18 mouse cellular contexts compared by ENCODE assay signal in genomic region chr10:76704358-76704757, GRCm38 (mm10). TPM values are rescaled to one million over a fixed set of nuclear protein-coding genes. Genes with fewer than 3 reads are reported as not detected.
"Had no signal": no experiment of that assay in that cellular context is flagged by ENCODE, and none has a peak within 500 bp of the region (broad histone marks: within the 10 kb centered on the region; RNA-seq: fewer than 3 reads in every experiment).

No protein-coding gene starts in this region.

- DNase-seq: liver, postnatal 0 days; lung, adult 2 months; lung, postnatal 14 days; lung, postnatal 36 days; right cerebral cortex, postnatal 14 days; spleen, adult 18-20 months; thymus, adult 18-20 months; thymus, postnatal 14 days; thymus, postnatal 4 days had no signal

- H3K4me3 ChIP-seq: lung, embryonic 15.5 days; megakaryocyte, embryonic 14.5 days; midbrain, embryonic 13.5 days; midbrain, embryonic 15.5 days; neural tube, embryonic 12.5 days had no signal

- H3K27ac ChIP-seq: lung, embryonic 15.5 days; macrophage; midbrain, embryonic 13.5 days; midbrain, embryonic 15.5 days; neural tube, embryonic 12.5 days had no signal

RNA-seq across cellular contexts. Expression of gene Col6a1, which starts 21.6 kb away (rescaled TPM):
- total RNA-seq: megakaryocyte progenitor cell, adult 5-6 weeks; monocyte, adult 5-6 weeks; neutrophil, adult 5-6 weeks had no signal
